Mouse (Mus musculus) megakaryocyte, embryonic 14.5 days (primary cell): ENCODE measurements around the gene Entpd3.

Source experiments
- FLI1 ChIP-seq: IDR thresholded peaks from 2 replicates; pipeline ENCODE4 v1.6.1; 2012; ENCODE audit warnings: low read length, inconsistent platforms, mixed read lengths
- GATA1 ChIP-seq: IDR thresholded peaks from 3 replicates; pipeline ENCODE4 v1.6.1; 2012; ENCODE audit warnings: mixed read lengths, low read length, inconsistent platforms, borderline replicate concordance

GRCm38 (mm10) chr9:120571593-120572385 lies 32.2 kb downstream of the Entpd3 start:
- TF ChIP-seq GATA1: no peak
- no peak for TF ChIP-seq FLI1
